Mouse (Mus musculus) Muller cell, postnatal 12 days (primary cell): ENCODE results near the gene Klf12.
"Not testable (repeated sequence)": the region's sequence is repeated elsewhere in the genome, so short reads cannot be mapped to it uniquely, and the experiment has no call there.

ENCODE experiments used
- DNase-seq: peaks from one replicate; pipeline ENCODE4 v3.0.0-alpha.2; 2015; ENCODE audit errors: inconsistent ontology term

Gene Klf12

DNA sequence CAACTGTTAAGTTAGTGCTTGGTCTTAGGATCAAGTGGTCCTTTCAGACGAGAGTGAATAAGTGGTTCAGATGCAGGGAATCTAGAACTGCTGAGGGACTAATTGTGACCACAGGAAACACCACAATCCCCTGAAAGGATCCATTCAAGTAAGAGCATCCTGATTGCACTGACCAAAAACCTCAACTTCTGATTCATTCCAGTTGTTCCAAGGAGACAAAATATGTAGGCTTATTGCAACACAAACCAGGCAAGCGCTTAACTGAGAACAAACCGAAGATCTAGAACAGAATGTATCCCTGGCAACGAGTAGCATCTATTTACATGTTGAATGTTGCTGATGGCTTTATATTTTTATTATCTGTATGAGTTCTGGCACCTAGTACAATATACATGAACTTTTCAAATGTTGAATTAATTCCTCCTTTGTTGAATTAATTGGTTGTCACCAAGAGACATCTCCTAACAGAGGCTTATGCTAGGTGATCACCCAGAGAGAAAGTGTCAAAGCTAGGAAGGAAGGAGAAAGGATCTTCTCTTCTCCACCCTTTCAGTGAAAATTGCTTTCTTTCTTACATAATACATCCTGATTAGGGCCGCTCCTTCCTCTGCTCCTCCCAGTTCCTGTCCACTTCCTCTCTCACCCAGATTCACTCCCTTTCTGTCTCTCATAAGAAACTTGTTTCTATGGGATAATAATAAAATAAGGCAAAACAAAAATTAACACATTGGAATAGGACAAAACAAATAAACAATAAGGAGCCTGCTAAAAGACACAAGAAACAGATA, 407.5 kb downstream of the Klf12 start:
- peak; percentile 56 for DNase-seq

DNA sequence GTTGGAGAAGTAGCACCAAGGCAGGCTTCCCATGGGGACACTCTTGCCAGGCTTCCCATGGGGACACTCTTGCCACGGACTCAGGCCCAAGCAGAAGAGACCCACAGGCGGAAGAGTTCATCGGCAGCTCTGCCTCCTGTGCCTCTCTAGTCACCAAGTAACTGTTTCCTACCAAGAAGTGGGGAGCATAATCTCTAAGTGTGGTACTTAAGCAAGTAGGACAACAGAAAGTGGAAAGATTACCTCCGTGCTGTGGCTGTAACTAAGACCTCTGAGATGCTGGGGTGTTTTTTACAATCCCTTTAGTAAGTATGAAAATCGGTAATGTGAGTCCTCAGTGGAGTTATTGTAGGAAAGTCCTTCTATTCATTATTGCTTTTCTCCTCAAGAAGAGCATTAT, 410.8 kb downstream of the Klf12 start:
- DNase-seq: no peak

DNA sequence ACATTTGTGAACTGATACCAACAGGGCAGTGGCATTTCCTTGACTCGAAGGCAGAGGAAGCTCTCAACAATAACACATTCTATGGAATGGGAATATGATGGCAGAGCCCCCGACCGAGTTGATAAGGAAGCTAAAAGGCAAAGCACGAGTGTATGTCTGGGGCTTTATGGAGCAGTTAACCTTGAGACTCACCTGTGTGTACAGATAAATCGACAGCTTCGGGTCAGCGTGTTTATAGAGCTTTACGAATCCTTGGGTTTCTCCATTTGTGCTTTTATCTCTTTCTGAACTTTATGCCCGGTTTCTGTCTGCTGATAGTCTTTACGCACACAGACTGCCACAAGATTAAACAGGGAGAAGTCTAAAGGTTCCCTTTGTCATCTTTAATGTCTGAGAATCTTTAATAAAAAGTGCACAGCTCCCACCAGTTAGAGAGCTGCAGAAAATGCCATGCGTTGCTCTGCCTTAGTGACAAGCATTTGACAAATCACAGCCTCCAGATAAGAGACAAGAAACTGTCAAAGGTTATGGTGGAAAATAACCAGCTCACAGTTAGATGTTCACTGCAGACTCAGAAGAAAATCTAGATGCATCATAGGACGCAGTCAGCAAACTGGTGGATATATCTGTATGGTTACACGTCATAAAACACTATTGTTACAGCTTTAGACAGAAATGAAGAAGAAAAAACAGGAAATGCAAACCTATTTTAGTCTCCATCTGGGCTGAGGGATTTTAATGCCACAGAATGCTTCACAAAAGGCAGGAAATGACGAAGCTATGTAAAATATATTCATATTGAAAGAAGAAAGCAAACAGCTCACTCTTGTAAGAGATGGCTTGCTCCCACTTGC, 428.1 kb downstream of the Klf12 start:
- no peak for DNase-seq

DNA sequence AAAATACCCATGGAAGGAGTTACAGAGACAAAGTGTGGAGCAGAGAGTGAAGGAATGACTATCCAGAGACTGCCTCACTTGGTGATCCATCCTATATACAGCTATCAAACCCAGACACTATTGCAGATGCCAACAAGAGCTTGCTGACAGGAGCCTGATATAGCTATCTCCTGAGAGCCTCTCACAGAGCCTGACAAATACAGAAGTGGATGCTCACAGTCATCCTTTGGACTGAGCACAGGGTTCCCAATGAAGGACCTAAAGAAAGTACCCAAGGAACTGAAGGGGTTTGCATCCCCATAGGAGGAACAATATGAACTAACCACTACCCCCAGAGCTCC, 430.0 kb downstream of the Klf12 start:
- not testable (repeated sequence) for DNase-seq

DNA sequence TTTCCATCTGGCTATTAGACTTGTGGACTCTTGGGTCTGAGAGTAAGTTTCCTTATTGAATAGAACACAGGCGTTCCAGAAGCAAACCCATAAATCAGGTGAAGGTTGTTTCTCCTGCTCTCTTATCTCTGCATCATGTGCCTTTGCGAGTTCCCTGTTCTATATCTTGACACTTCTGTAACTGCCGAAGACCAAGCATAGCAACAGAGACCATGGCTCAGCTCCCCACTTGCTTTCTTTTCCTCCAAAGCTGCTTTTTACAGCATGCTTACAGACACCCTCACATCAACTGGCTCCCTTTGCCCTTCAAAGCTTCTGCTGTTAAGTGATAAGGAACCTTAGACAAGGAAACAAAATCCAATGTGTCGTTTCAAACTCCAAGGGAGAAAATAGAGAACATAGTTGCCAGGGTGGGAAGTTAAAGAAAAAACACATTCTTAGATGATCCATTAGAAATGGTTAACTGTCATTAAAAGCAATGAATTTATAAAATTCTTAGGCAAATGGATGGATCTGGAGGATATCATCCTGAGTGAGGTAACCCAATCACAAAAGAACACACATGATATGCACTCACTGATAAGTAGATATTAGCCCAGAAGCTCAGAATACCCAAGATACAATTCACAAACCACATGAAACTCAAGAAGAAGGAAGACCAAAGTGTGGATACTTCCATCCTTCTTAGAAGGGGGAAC, 430.6 kb downstream of the Klf12 start:
- DNase-seq: not testable (repeated sequence)

DNA sequence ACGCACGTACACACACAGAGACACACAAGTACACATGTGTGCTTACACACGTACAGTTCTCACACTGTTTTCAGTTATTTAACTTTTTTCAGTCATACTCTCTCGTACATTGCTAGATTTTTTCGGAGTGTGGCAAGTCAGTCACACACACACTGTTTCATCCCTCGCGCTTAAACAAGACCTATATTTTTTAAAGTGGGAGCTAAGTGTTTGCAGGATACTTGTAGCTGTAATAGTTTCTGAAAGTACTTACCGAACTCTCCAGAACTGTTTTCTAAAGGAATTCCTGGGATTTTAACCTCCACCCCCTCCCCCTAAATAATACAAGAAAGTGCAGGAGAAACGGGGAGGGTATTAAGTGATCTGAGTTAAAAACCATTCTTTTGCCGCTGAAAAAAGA, 434.1 kb downstream of the Klf12 start:
- no peak for DNase-seq

DNA sequence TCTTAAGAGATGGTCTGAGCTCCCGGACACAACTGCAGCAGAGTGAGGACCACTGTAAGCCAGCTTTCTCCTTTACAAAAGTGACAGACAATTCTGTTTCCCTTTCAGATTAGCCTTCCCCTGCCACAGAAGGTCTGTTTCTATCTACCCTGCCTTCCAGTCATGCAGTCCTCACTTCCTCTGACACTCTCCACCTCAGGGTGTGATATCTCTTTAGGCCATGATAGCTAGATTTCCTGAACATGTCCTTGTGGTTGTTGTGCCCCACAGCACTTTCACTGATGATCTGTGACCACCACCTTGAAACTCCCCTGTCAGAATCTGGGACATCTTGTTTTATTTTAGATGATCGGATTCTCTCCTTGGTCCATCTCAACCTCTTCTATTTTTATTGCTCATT, 437.0 kb downstream of the Klf12 start:
- DNase-seq: no peak

DNA sequence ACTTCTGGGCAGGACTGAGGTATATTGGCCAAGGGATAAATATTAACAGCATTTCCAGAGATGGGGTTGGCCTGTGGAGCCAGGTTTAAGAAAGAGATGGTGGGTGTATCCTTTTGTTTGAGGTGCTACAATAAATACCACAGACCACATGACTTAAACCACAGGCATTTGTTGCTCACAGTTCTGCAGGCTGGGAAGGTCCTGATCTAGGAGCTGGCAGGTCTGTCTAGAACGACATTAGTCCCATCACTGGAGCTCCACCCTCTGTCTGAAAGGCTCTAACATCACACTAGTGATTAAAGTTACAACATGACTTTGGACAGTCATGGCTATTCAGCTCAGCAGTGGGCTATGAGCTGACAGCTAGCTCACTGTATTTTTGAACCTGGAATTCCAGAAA, 457.8 kb downstream of the Klf12 start:
- DNase-seq: peak; percentile 29
